Mouse (Mus musculus) skeletal muscle tissue, adult 2 months (tissue): Measurements from ENCODE around the gene Gsn.

ENCODE experiments used
- DNase-seq: peaks from one replicate; pipeline ENCODE4 v3.0.0-alpha.2; 2012; ENCODE audit warnings: low read depth, low spot score

Gsn gene

DNA sequence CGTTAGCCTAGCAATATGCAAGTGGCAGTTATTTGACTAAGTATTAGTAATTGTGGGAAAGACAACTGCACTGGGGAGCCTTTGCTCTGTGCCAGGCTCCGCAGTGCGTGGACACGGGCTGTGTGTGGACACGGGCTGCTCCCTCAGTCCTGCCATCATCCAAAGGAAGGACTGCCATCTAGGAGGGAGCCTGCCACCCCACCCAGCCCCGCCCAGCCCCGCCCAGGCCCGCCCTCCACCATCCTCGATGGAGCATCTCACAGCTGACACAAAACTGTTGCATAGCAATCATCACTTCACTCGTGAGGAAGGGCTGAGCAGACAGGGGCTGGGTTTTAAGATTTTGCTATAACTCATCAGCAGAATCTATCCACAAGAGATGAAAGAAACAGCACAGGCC, 69.8 kb downstream of the Gsn start:
- DNase-seq = no peak

- DNase-seq = no peak
Observed at GRCm38 (mm10) chr2:35326931-35327330, 70.8 kb downstream of the Gsn start.

DNA sequence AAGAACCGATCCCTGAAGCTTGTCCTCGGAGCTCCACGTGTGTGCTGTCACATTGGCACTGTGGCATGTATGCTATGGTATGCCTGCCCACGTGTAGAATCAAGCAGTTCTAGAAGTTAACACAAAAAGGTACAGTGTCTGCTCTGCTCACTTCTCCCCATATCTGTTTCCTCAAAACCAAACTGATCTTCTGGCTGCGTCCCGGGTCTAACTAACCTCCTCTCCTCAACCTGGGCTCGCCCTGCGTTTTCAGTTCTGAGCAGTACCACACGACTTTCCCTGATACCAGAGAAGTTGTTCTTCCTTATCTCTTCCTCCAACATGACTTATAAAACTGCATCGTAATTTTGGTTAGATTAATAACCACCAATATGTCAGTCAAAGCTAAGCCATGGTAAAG, 71.4 kb downstream of the Gsn start:
- no peak for DNase-seq

GRCm38 (mm10) chr2:35328064-35328792, 72.0 kb downstream of the Gsn start:
- DNase-seq = no peak

DNA sequence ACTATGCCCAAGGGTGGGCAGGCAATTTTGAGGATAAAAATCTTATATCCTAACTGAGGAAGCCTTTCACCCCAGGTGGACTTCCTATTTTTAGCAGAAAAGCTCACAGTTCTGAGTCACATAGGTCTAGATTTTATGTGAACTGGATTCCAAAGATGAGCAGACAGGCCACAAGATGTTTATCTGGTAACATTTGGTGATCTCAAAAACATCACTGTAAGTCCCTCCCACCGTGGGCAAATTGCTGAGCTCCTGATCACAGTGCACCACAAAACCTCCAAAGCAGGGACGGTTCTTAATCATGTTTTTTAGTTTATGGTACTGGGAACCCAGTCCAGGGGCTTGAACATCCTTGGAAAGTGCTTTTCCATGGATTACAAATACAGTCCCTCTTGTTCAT, 72.9 kb downstream of the Gsn start:
- DNase-seq = no peak

DNA sequence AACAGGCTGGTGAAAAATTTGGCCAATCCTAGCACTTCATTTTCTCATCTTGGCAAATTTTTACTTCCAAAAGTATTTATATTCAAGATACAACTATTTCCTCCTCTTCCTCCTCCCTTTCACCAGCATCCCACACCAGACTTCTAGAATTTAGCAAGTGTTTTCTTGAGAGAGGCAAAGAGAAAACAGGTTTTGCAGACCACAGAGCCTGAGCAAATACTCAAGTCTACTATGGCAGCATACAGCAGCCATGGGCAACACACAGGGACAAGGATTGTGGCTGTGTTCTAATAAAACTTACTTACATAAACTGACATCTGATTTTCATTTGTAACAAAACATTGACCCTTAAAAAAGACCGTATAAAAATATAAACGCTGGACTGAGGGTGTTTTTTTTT, 75.0 kb downstream of the Gsn start:
- DNase-seq = no peak

DNA sequence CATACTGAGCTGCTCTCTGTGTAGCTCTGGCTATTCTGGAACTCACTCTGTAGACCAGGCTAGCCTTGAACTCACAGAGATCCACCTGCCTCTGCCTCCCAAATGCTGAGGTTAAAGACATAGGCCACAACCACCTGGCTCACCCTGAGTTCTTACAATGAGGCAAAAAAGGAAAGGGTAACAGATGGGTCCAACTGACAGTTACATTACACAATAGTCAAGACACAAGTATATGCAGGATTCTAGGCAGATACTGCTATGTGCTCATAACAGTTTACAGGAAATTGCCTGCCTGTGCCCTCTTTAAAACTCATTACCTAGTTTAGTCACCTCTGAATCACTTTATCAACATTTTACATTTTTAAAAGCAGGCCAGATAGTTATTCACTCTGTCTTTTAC, 77.5 kb downstream of the Gsn start:
- DNase-seq = no peak

DNA sequence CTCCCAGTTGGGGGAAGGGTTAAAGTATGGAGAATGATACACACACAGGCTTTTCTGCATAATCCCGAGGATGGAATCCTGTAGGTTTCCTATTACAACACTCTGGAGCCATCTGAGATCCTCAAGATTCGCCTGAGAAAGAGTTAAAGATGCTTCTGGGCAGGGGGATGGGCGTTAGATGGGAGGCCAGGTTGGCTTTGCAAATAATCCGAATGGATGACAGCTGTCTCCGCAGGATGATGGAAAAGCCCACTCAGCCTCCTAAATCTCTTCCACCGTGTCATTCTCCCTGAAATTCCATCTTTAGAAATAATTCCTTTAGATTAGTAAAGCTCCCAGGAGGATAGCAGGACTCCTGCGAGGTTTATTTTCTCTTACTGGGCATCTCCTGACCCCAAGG, 79.4 kb downstream of the Gsn start:
- DNase-seq = no peak

DNA sequence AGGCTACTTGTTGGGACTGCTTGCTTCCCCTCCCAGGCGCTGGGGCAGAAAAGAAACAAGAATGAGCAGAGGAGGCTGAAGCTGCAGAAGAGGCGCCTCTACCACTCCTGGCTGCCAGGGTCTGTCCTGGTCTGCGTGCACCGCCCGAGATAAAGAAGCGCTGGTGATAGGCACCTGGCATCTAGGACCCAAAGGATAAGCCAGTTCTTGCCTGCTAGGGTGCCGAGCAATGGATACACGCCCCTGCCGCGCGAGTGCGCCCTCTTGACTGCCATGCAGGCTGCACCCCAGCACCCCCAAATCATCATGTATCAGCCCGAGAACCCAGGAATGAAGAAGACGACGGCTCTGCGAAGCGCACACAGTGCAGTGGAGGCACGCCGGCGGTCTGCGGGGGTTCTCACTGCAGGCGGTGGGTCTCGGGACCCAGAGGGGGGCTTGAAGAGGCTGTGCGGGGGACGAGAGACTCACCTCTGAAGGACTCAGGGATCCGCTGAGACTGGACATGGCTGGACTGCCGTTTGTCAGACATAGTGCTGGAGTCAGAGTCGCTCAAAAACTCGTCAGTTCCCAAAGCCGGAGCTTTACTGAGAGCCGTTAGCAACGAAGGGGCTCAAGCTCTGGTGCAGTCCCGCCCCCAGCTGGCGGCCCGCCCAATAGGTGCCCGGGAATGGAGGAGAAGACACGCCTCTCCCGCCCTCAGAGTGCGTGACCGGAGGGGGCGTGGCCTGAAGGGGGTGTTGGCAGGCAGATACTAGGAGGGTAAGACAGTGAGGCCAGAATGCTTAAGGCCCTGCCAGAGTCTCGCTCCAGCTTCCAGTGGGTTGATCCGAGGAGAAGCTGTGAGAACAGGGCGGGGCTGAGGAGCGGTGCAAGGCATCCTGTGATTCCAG, 80.5 kb downstream of the Gsn start, which contains the start of gene Stom:
Stom (minus strand) TSS at position 589 of the 893 bp plus-strand sequence.
- peak; percentile 98 for DNase-seq

- DNase-seq = peak; percentile 70
Observed at GRCm38 (mm10) chr2:35337419-35337818, 81.2 kb downstream of the Gsn start.

DNA sequence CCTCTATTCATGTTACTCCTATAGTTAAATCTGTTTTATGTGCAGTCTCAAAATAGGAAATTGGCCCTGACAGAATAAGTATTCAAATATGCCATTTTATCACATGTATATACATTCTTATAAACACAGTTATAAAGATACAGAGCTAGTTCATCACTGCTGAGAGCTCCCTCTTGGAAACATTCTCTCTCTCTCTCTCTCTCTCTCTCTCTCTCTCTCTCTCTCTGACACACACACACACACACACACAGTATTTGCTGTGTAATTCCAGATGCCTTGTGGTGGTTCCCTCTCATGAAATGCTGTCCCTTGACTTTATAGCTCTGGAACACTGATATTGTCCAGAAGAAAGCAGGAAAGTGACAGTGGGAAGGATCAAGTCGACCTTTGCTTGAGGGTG, 81.9 kb downstream of the Gsn start:
- DNase-seq = no peak

- DNase-seq = peak; percentile 61
Observed at GRCm38 (mm10) chr2:35338707-35339106, 82.5 kb downstream of the Gsn start.

DNA sequence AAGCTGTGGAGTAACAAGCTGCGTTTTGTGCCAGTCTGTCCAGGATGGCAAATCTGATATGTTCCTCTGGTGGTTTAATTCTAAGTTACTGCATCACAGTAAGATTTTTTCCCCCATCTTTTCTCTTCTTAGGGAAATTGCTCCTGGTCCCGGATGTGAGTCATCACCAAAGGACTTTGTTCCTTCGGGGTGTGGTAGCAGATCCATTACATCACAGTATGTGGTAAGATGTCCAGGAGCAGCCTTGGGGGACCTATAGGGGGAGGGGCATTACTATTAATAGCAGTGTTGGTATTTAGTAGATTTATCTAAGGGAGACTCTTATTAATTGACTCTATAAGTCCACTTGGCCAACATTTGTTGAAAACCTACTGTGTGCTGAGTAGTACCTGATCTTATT, 86.4 kb downstream of the Gsn start:
- DNase-seq = peak; percentile 33

DNA sequence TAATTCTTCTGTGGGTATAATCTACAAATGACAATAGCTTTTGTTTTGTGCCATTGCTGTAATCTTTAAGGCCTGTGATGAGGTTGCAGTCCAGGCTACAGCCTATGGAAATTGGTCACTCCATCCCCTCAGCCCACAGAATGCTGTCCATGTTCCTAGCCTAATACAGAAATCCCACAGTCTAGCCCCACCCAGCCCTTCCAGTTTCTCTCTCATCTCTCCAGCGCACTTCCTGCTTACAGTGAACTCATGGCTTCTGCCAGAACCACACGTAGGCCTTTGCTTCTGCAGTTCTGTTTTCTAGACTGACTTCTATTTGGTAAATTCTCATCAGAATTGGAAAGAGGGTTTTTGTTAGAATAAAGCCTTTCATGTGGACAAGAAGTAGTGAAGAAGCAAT, 89.8 kb downstream of the Gsn start:
- no peak for DNase-seq

GRCm38 (mm10) chr2:35349184-35349583, 93.0 kb downstream of the Gsn start:
- DNase-seq = peak; percentile 43
